Mouse (Mus musculus): ENCODE measurements around the gene Prkca. TPM values are rescaled to one million over a fixed set of nuclear protein-coding genes. Genes with fewer than 3 reads are reported as not detected.

The Prkca gene
- polyA plus RNA-seq, 2 experiments = 2.5 to 3.8 TPM

DNA sequence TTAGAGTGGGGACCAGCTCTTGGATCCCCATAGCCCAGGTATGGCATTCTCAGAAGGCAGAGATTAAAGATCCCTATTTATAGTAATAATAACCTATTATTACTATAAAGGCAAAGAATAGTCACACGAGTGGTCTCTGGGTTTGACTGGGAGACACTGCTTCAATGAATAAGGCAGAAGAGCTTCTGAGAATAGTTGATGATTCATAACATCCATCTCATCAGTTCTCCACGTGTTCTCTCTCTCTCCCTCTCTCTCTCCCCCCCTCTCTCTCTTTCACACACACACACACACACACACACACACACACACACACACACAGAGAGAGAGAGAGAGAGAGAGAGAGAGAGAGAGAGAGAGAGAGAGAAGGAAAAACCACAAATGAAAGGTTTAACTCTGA, 445.0 kb downstream of the Prkca start:
- DNase-seq (ENCODE audit: low read depth in 3 of 3, low spot score in 3 of 3) (no peak), ATAC-seq (ENCODE audit: insufficient read depth) (no peak)
- Histone ChIP-seq H3K4me3 (ENCODE audit: insufficient read depth in 1 of 2, low read depth in 2 of 2, low read length in 2 of 2) (no peak overlapping the region), H3K4me1 (replicated peaks; ENCODE audit: control insufficient read depth in 2 of 2, insufficient read depth in 2 of 2, low read length in 1 of 2) (no peaks in the 10 kb centered on the region), H3K9ac (replicated peaks) (no peak overlapping the region), H3K27ac (no peak overlapping the region), H3K36me3 (replicated peaks; ENCODE audit: control insufficient read depth, insufficient read depth, low read depth) (no peaks in the 10 kb centered on the region), H3K4me2 (ENCODE audit: low read depth) (no peak overlapping the region), H3K27me3 (ENCODE audit: control insufficient read depth, insufficient read depth, low read length) (no peaks in the 10 kb centered on the region), H3K9me3 (ENCODE audit: control insufficient read depth, low read length) (no peaks in the 10 kb centered on the region)
- 45% methylated on average over 2 of the region's 2 CpGs for WGBS (ENCODE audit: insufficient replicate concordance)
- TF ChIP-seq CTCF (IDR thresholded peaks at IDR 0.05; ENCODE audit: low read depth) (no peak), EP300 (IDR thresholded peaks at IDR 0.05; ENCODE audit: low read depth) (no peak)

DNA sequence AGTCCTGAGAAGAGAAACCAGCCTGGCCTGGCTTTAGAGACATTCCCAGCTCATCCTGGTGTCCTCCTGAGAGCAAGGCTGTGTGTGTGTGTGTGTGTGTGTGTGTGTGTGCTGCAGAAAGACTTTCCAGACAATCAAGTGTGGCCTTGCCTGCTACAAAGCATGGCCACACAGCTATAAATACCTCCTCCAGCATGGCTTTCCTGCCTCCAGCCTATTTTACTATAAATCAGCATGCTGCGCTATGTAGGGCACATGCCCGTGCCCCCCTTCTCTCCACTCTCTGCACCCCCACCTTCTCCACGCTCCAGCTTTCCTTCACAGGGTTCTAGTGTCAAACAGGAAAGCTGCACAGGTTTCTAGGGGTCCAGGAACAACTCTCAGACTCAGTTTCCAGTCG, 448.1 kb downstream of the Prkca start:
- ATAC-seq (ENCODE audit: insufficient read depth) (no peak), DNase-seq (ENCODE audit: low read depth in 3 of 3, low spot score in 3 of 3) (no peak)
- H3K27ac ChIP-seq = no peak overlapping the region
- H3K4me2 ChIP-seq (ENCODE audit: low read depth) = no peak overlapping the region
- no peaks in the 10 kb centered on the region for H3K4me1 ChIP-seq (replicated peaks; ENCODE audit: control insufficient read depth in 2 of 2, insufficient read depth in 2 of 2, low read length in 1 of 2)
- H3K36me3 ChIP-seq (replicated peaks; ENCODE audit: control insufficient read depth, insufficient read depth, low read depth) = no peaks in the 10 kb centered on the region
- TF ChIP-seq EP300 (IDR thresholded peaks at IDR 0.05; ENCODE audit: low read depth) = no peak
- TF ChIP-seq CTCF (IDR thresholded peaks at IDR 0.05; ENCODE audit: low read depth) = no peak
- no peaks in the 10 kb centered on the region for H3K27me3 ChIP-seq (ENCODE audit: control insufficient read depth, insufficient read depth, low read length)
- H3K9me3 ChIP-seq (ENCODE audit: control insufficient read depth, low read length) = no peaks in the 10 kb centered on the region
- no peak overlapping the region for H3K9ac ChIP-seq (replicated peaks)
- 47% methylated on average over 4 of the region's 4 CpGs for WGBS (ENCODE audit: insufficient replicate concordance)
- H3K4me3 ChIP-seq (ENCODE audit: insufficient read depth in 1 of 2, low read depth in 2 of 2, low read length in 2 of 2) = no peak overlapping the region

DNA sequence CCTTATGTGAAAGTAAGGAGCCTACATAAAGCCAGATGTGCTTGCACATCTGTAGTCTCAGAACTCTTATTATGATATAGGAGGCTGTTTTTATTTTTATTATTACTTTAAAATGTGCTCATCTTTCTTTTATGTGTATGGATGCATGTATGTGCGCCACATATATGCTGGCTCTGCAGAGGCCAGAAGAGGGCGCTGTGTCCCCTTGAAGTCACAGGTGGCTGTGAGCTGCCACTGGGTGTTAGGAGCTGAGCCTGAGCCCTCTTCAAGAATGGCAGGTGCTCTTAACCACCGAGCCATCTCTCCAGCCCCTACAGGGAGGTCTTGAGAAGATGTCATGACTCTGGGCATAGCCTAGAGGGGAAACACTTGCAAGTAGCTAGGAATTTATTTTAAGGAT, 452.4 kb downstream of the Prkca start:
- no peak for ATAC-seq (ENCODE audit: insufficient read depth)
- H3K9ac ChIP-seq (replicated peaks) = no peak overlapping the region
- no peaks in the 10 kb centered on the region for H3K4me1 ChIP-seq (replicated peaks; ENCODE audit: control insufficient read depth in 2 of 2, insufficient read depth in 2 of 2, low read length in 1 of 2)
- no peaks in the 10 kb centered on the region for H3K9me3 ChIP-seq (ENCODE audit: control insufficient read depth, low read length)
- H3K36me3 ChIP-seq (replicated peaks; ENCODE audit: control insufficient read depth, insufficient read depth, low read depth) = no peaks in the 10 kb centered on the region
- H3K4me2 ChIP-seq (ENCODE audit: low read depth) = no peak overlapping the region
- no peak overlapping the region for H3K27ac ChIP-seq
- H3K27me3 ChIP-seq (ENCODE audit: control insufficient read depth, insufficient read depth, low read length) = no peaks in the 10 kb centered on the region
- DNase-seq (ENCODE audit: low read depth in 3 of 3, low spot score in 3 of 3) = no peak
- 75% methylated on average over 3 of the region's 3 CpGs for WGBS (ENCODE audit: insufficient replicate concordance)
- no peak overlapping the region for H3K4me3 ChIP-seq (ENCODE audit: insufficient read depth in 1 of 2, low read depth in 2 of 2, low read length in 2 of 2)
- TF ChIP-seq EP300 (IDR thresholded peaks at IDR 0.05; ENCODE audit: low read depth) (no peak), CTCF (IDR thresholded peaks at IDR 0.05; ENCODE audit: low read depth) (peak; percentile 38)

DNA sequence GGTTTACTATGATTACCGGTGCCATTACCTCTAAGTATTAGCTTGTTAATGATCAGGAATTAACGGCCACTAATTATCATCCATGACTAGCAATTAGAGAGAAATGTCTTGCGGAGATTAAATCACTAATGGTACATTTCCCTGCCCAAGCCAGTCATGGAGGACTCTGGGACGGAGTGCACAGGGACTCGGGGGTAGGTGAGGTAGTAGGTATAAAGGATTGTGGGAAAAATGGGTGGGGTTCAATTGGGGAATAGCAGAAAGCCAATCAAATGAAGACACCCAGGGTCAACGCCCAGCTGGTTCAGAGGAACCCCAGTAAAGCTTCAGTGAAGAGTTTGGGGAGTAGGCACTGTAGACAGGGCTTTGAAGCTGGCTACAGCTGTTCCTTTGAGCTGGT, 456.4 kb downstream of the Prkca start:
- Histone ChIP-seq H3K27ac (no peak overlapping the region), H3K4me3 (ENCODE audit: insufficient read depth in 1 of 2, low read depth in 2 of 2, low read length in 2 of 2) (no peak overlapping the region), H3K9me3 (ENCODE audit: control insufficient read depth, low read length) (no peaks in the 10 kb centered on the region), H3K9ac (replicated peaks) (no peak overlapping the region), H3K36me3 (replicated peaks; ENCODE audit: control insufficient read depth, insufficient read depth, low read depth) (no peaks in the 10 kb centered on the region), H3K4me1 (replicated peaks; ENCODE audit: control insufficient read depth in 2 of 2, insufficient read depth in 2 of 2, low read length in 1 of 2) (no peaks in the 10 kb centered on the region), H3K27me3 (ENCODE audit: control insufficient read depth, insufficient read depth, low read length) (no peaks in the 10 kb centered on the region), H3K4me2 (ENCODE audit: low read depth) (no peak overlapping the region)
- 67% methylated on average over 6 of the region's 6 CpGs for WGBS (ENCODE audit: insufficient replicate concordance)
- ATAC-seq (ENCODE audit: insufficient read depth) (no peak), DNase-seq (ENCODE audit: low read depth in 3 of 3, low spot score in 3 of 3) (no peak)
- TF ChIP-seq CTCF (IDR thresholded peaks at IDR 0.05; ENCODE audit: low read depth) (no peak), EP300 (IDR thresholded peaks at IDR 0.05; ENCODE audit: low read depth) (no peak)

Small RNA genes lying within 50 kb of the gene (microRNA-seq; reads per million reads assigned to microRNA genes)
- not detected for gene Mir7223

Other genes starting within 250 kb of the Prkca start
- 232 and 286 TPM in 2 replicates for gene Apoh, start 574 bp downstream of the Prkca start, polyA plus RNA-seq (2012; rRNA removed)
- gene Apoh, start 574 bp downstream of the Prkca start, polyA plus RNA-seq (2014; fragmentation: Nextera tagmentation; extraction: Ambion mirVana) = 287 and 289 TPM in 2 replicates
- 0.30 and 0.76 TPM in 2 replicates for gene Cep112, start 81.3 kb upstream of the Prkca start, polyA plus RNA-seq (2012; rRNA removed)
- 1.1 and 1.7 TPM in 2 replicates for gene Cep112, start 81.3 kb upstream of the Prkca start, polyA plus RNA-seq (2014; fragmentation: Nextera tagmentation; extraction: Ambion mirVana)